In the genomic region with DNA sequence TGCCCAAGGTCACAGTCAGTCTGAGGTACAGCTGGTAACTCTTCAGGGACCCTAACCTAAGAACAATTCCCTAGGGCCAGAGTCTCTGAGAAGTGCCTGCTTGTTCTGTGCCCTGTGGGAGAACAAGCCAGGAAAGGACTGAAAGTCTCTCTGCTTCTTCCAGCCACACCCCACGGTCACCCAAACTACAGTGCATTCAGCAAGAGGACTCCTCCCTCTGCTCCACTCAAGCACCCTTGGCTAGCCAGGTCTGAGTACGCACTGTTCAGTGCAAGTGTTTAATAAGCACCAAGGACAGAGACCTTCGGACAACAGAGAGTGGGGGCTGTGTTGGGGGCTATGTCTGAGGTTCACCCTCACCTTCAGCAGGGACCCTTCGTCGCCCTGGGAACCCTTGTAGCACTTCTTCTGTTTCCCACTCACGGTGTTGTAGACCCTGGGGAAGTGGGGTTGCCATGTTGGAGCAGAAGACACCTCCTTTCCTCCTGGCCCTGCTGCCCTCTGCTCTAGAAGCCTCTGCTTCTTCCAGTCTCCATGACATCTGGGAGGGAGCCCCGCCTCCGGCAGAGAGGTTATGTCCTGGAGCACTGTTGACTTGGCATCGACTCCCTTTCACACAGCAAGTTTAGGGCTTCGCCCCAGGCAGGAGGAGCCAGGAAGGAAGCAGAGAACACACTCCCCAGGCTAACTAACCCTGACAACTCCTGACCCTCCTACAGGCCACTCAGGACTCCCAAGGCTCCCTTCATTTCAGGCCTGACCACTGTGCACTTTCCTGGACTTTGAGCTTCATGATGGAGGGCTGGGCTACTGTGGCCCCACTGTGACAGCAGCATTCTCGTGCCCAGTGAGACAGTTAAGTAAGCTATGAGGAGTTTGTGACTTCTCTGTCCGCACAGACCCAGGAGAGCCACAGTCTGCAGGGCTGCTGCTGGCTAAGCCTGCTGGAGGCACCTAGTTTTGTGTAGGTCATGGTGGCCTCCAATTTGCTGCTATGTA, we compare ENCODE assay signal across 14 mouse cellular contexts. TPM values are rescaled to one million over a fixed set of nuclear protein-coding genes. Genes with fewer than 3 reads are reported as not detected.
DNase-seq lines count a peak whose midpoint lies in the region; ATAC-seq lines count a peak whose summit lies in the region.
"Had no signal": no experiment of that assay in that cellular context is flagged by ENCODE, and none has a peak within 500 bp of the region (broad histone marks: within the 10 kb centered on the region; RNA-seq: fewer than 3 reads in every experiment).

No protein-coding gene starts in this region.

- H3K9ac ChIP-seq in kidney, embryonic 15.5 days, result no peak overlapping the region
- H3K9ac ChIP-seq: lung, embryonic 14.5 days had no signal

- no peak overlapping the region for H3K4me2 ChIP-seq in kidney, embryonic 15.5 days
- H3K4me2 ChIP-seq: lung, embryonic 14.5 days had no signal

- ATAC-seq in kidney, embryonic 15.5 days (replicated peaks; ENCODE audit: low FRiP score), result no peak
- ATAC-seq: forebrain, embryonic 14.5 days had no signal

- no peaks in the 10 kb centered on the region for H3K27me3 ChIP-seq in kidney, embryonic 15.5 days
- no peaks in the 10 kb centered on the region for H3K27me3 ChIP-seq in embryonic facial prominence, embryonic 10.5 days (replicated peaks; ENCODE audit: low read depth, poor library complexity, severe bottlenecking)

- H3K9me3 ChIP-seq in kidney, embryonic 15.5 days (replicated peaks), result no peaks in the 10 kb centered on the region
- no peaks in the 10 kb centered on the region for H3K9me3 ChIP-seq in embryonic facial prominence, embryonic 10.5 days

- no peak overlapping the region for H3K27ac ChIP-seq in kidney, embryonic 15.5 days
- H3K27ac ChIP-seq in embryonic facial prominence, embryonic 10.5 days (replicated peaks), result no peak overlapping the region

- DNase-seq in kidney, adult 11 months, result peak; percentile 73
- DNase-seq in adrenal gland, postnatal 14 days, result peak; percentile 74
- peak; percentile 43 for DNase-seq in kidney, postnatal 10 days
- peak; percentile 50 for DNase-seq in skeletal muscle tissue, adult 2 months (ENCODE audit: low read depth, low spot score)
- DNase-seq in embryonic facial prominence, embryonic 10.5 days (ENCODE audit: low spot score), result no peak
- DNase-seq in frontal cortex, postnatal 10 days (ENCODE audit: low spot score in 2 of 2), result no peak
- DNase-seq in thymus, postnatal 14 days, result no peak
- DNase-seq: heart, postnatal 4 days; lung, embryonic 14.5 days had no signal

- H3K4me1 ChIP-seq in kidney, embryonic 15.5 days, result no peaks in the 10 kb centered on the region
- H3K4me1 ChIP-seq in embryonic facial prominence, embryonic 10.5 days, result no peaks in the 10 kb centered on the region

- peaks cover 20% of the 10 kb centered on the region; the same call in 1 of the 2 replicates for H3K36me3 ChIP-seq in kidney, embryonic 15.5 days
- H3K36me3 ChIP-seq in embryonic facial prominence, embryonic 10.5 days (replicated peaks), result peaks cover 78% of the 10 kb centered on the region

- 84% methylated on average over 12 of the region's 12 CpGs for WGBS in kidney, embryonic 15.5 days
- WGBS in embryonic facial prominence, embryonic 10.5 days, result 83% methylated on average over 12 of the region's 12 CpGs

- no peak overlapping the region for H3K4me3 ChIP-seq in kidney, embryonic 15.5 days (replicated peaks)
- no peak overlapping the region for H3K4me3 ChIP-seq in embryonic facial prominence, embryonic 10.5 days

RNA-seq across cellular contexts. Expression of gene Ovol3, which starts 16.7 kb away (rescaled TPM):
- polyA plus RNA-seq in kidney, embryonic 15.5 days (2015; fragmentation: Nextera tagmentation; extraction: Ambion mirVana), result not detected in 2 replicates
- not detected in 2 replicates for total RNA-seq in adrenal gland, postnatal 14 days (2021)
- polyA plus RNA-seq in embryonic facial prominence, embryonic 10.5 days (2016; fragmentation: Nextera tagmentation; extraction: Ambion mirVana), result not detected in 2 replicates
- total RNA-seq: heart, postnatal 4 days had no signal
- polyA plus RNA-seq: cortical plate, adult 2 months; forebrain, embryonic 14.5 days; neural tube, embryonic 11.5 days; stomach, embryonic 14.5 days had no signal

RNA-seq across cellular contexts. Expression of gene Tbcb, which starts 20.2 kb away (rescaled TPM):
- polyA plus RNA-seq in kidney, embryonic 15.5 days (2015; fragmentation: Nextera tagmentation; extraction: Ambion mirVana), result 174 and 190 TPM in 2 replicates
- total RNA-seq in adrenal gland, postnatal 14 days (2021), result 67.7 and 75.4 TPM in 2 replicates
- polyA plus RNA-seq in embryonic facial prominence, embryonic 10.5 days (2016; fragmentation: Nextera tagmentation; extraction: Ambion mirVana), result 270 and 275 TPM in 2 replicates

RNA-seq across cellular contexts. Expression of gene Polr2i, which starts 20.5 kb away (rescaled TPM):
- 148 and 152 TPM in 2 replicates for polyA plus RNA-seq in kidney, embryonic 15.5 days (2015; fragmentation: Nextera tagmentation; extraction: Ambion mirVana)
- 95.5 and 99.4 TPM in 2 replicates for total RNA-seq in adrenal gland, postnatal 14 days (2021)
- polyA plus RNA-seq in embryonic facial prominence, embryonic 10.5 days (2016; fragmentation: Nextera tagmentation; extraction: Ambion mirVana), result 174 and 177 TPM in 2 replicates

RNA-seq across cellular contexts. Expression of gene Thap8, which starts 27.6 kb away (rescaled TPM):
- 0.59 and 0.61 TPM in 2 replicates for polyA plus RNA-seq in kidney, embryonic 15.5 days (2015; fragmentation: Nextera tagmentation; extraction: Ambion mirVana)
- total RNA-seq in adrenal gland, postnatal 14 days (2021), result 0.33 and 0.38 TPM in 2 replicates
- 0.45 and 0.90 TPM in 2 replicates for polyA plus RNA-seq in embryonic facial prominence, embryonic 10.5 days (2016; fragmentation: Nextera tagmentation; extraction: Ambion mirVana)

RNA-seq across cellular contexts. Expression of gene Wdr62, which starts 28.0 kb away (rescaled TPM):
- polyA plus RNA-seq in kidney, embryonic 15.5 days (2015; fragmentation: Nextera tagmentation; extraction: Ambion mirVana), result 8.6 and 9.9 TPM in 2 replicates
- 12.3 and 15.0 TPM in 2 replicates for total RNA-seq in adrenal gland, postnatal 14 days (2021)
- polyA plus RNA-seq in embryonic facial prominence, embryonic 10.5 days (2016; fragmentation: Nextera tagmentation; extraction: Ambion mirVana), result 17.8 and 18.2 TPM in 2 replicates

Comparison
In these comparisons a context has a peak if more than half of its experiments do, and no peak if none do; other contexts are left out.
1. DNase-seq: peak in kidney, adult 11 months (single experiment), adrenal gland, postnatal 14 days (single experiment), kidney, postnatal 10 days (single experiment) and skeletal muscle tissue, adult 2 months (single experiment); none in embryonic facial prominence, embryonic 10.5 days (single experiment), frontal cortex, postnatal 10 days (0 of 2) and thymus, postnatal 14 days (single experiment).